Comparison of ENCODE assay signal across 13 mouse cellular contexts in the genomic region with DNA sequence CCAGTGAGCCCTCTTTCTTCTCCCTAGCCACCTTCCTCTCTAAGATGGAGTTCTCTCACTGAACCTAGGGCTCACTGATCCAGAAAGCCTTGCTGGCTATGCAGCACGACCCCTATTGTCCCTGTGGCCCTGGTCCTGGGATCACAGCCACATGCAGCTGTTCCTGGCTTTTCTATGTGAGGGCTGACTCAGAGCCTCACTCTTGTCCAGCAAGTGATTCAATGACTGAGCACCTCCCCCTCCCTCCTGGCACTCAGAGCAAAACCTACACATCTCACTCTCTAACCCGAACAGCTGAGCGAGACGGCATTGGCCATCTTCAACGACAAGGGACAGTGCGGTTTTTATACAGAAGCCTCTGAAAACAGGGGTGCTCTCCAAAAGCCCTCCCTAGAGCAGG. TPM values are rescaled to one million over a fixed set of nuclear protein-coding genes. Genes with fewer than 3 reads are reported as not detected.
DNase-seq lines count a peak whose midpoint lies in the region; ATAC-seq lines count a peak whose summit lies in the region.
"Had no signal": no experiment of that assay in that cellular context is flagged by ENCODE, and none has a peak within 500 bp of the region (broad histone marks: within the 10 kb centered on the region; RNA-seq: fewer than 3 reads in every experiment).

No protein-coding gene starts in this region.

- peaks cover 3% of the 10 kb centered on the region; the same call in 1 of the 2 replicates for H3K4me1 ChIP-seq in hindbrain, embryonic 11.5 days (replicated peaks; ENCODE audit: control insufficient read depth, insufficient read depth, low read length)

- no peak for ATAC-seq in hindbrain, embryonic 11.5 days (ENCODE audit: low FRiP score)

- no peaks in the 10 kb centered on the region for H3K27me3 ChIP-seq in hindbrain, embryonic 11.5 days (ENCODE audit: control insufficient read depth, insufficient read depth, low read length)
- H3K27me3 ChIP-seq: neural tube, embryonic 13.5 days had no signal

- peak; percentile 50 for DNase-seq in layer of hippocampus, adult 9-11 months
- no peak for DNase-seq in layer of hippocampus, adult 18-20 months (ENCODE audit: low spot score in 2 of 2)
- DNase-seq in NIH3T3 (ENCODE audit: low read depth) = peak; percentile 68
- DNase-seq in adrenal gland, postnatal 14 days = peak; percentile 47
- DNase-seq in hindbrain, embryonic 11.5 days (ENCODE audit: low spot score) = no peak
- no peak for DNase-seq in cerebellum, adult 11-12 months
- no peak for DNase-seq in thymus, postnatal 14 days
- DNase-seq in B cell, adult 2 months = no peak
- DNase-seq: cerebellum, adult 2 months; lung, postnatal 10 days had no signal

- H3K27ac ChIP-seq in hindbrain, embryonic 11.5 days (ENCODE audit: low read depth, low read length) = 0 out of 2 replicates have a peak overlapping the region, but pooled peaks have one; percentile 39
- H3K27ac ChIP-seq: forebrain, embryonic 10.5 days; left cerebral cortex, adult 2 months; neural tube, embryonic 13.5 days had no signal

- no peak overlapping the region for H3K4me3 ChIP-seq in hindbrain, embryonic 11.5 days (ENCODE audit: low read depth, low read length)
- H3K4me3 ChIP-seq: forebrain, embryonic 10.5 days; left cerebral cortex, adult 2 months; neural tube, embryonic 13.5 days had no signal

- H3K9me3 ChIP-seq in hindbrain, embryonic 11.5 days (ENCODE audit: control insufficient read depth, low read length) = no peaks in the 10 kb centered on the region
- H3K9me3 ChIP-seq: forebrain, embryonic 10.5 days; neural tube, embryonic 13.5 days had no signal

- H3K9ac ChIP-seq in hindbrain, embryonic 11.5 days (ENCODE audit: low read depth, low read length) = no peak overlapping the region
- H3K9ac ChIP-seq: neural tube, embryonic 13.5 days had no signal

- WGBS in hindbrain, embryonic 11.5 days = 59% methylated on average over 6 of the region's 6 CpGs

- H3K36me3 ChIP-seq in hindbrain, embryonic 11.5 days (ENCODE audit: control insufficient read depth, insufficient read depth, low read length) = 0 out of 2 replicates have a peak, but pooled peaks cover 3% of the 10 kb centered on the region

- H3K4me2 ChIP-seq in hindbrain, embryonic 11.5 days (replicated peaks; ENCODE audit: low read depth, low read length) = no peak overlapping the region
- H3K4me2 ChIP-seq: neural tube, embryonic 13.5 days had no signal

RNA-seq across cellular contexts. Expression of a gene that starts 51.8 kb away (rescaled TPM):
- 1 to 10 TPM; 1.4 to 1.9 TPM for total RNA-seq in layer of hippocampus, adult 18-20 months (2021)
- total RNA-seq in adrenal gland, postnatal 14 days (2021) = 10.3 and 11.9 TPM in 2 replicates
- polyA plus RNA-seq in hindbrain, embryonic 11.5 days (2014; fragmentation: Nextera tagmentation; extraction: Ambion mirVana) = 2.9 and 3.4 TPM in 2 replicates

Comparison
In these comparisons a context has a peak if more than half of its experiments do, and no peak if none do; other contexts are left out.
1. DNase-seq: peak in layer of hippocampus, adult 9-11 months (single experiment), NIH3T3 (single experiment) and adrenal gland, postnatal 14 days (single experiment); none in layer of hippocampus, adult 18-20 months (0 of 2), hindbrain, embryonic 11.5 days (single experiment), cerebellum, adult 11-12 months (single experiment), thymus, postnatal 14 days (single experiment) and B cell, adult 2 months (0 of 2).